ENCODE assay signal across 12 mouse cellular contexts in the genomic region with DNA sequence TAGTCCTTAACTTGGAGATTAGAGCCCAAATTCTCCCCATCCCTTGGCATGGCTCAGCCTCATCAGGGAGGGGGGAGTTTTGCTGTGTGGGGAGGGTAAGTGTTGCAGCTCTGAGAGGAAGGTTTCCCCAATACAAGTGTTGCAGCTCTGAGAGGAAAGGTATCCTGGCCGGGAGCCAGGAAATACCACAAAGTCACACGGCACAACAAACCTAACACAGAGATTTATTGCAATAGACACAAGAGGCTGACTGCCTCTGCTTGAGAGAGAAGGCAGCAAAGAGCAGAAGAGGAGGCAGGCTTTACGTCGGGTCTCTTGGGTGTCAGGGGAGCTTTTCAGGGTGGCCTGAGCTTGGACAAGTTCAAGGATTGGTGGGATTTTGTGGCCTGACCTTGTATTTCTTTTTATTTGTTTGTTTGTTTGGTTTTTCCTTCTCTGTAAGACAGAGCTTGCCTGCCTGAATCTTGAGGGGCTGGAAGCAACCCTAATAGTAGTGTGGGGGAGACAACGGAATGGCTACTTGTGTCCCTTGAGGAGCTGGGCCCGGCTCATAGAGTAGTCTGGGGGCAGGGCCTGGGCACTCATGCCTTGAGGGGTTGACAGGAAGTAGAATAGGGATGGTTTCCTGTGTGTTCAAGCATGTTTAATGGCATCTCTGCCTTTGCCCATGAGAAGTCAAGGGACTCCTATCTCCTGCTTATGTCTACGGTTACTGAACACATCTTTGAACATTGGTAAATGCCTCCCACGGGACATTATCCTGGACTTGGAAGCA.
DNase-seq lines count a peak whose midpoint lies in the region; ATAC-seq lines count a peak whose summit lies in the region.
"Had no signal": no experiment of that assay in that cellular context is flagged by ENCODE, and none has a peak within 500 bp of the region (broad histone marks: within the 10 kb centered on the region; RNA-seq: fewer than 3 reads in every experiment).

No protein-coding gene starts in this region.

- peak; percentile 16 for DNase-seq in retina, embryonic 14.5 days (ENCODE audit: low spot score)
- DNase-seq in retina, postnatal 1 day: no peak
- peak; percentile 72 for DNase-seq in kidney, postnatal 14 days
- DNase-seq in thymus, postnatal 25 days: peak; percentile 30
- no peak for DNase-seq in midbrain, embryonic 11.5 days (ENCODE audit: low spot score, missing footprints)
- DNase-seq in urinary bladder, postnatal 36 days (ENCODE audit: low spot score in 2 of 2): no peak
- no peak for DNase-seq in heart, adult 8-10 months (ENCODE audit: low spot score)
- DNase-seq: gastrocnemius, adult 2 months; left cerebral cortex, postnatal 4 days had no signal

- no peaks in the 10 kb centered on the region for H3K9me3 ChIP-seq in midbrain, embryonic 11.5 days (ENCODE audit: control insufficient read depth, low read length)

- H3K4me2 ChIP-seq in midbrain, embryonic 11.5 days: no peak overlapping the region

- 84% methylated on average over 8 of the region's 8 CpGs for WGBS in midbrain, embryonic 11.5 days

- H3K27ac ChIP-seq in midbrain, embryonic 11.5 days (ENCODE audit: low read depth, low read length): no peak overlapping the region
- H3K27ac ChIP-seq: gastrocnemius, adult 2 months; macrophage had no signal

- H3K27me3 ChIP-seq in midbrain, embryonic 11.5 days (ENCODE audit: control insufficient read depth, insufficient read depth, low read length): no peaks in the 10 kb centered on the region

- H3K36me3 ChIP-seq in midbrain, embryonic 11.5 days (ENCODE audit: control insufficient read depth, insufficient read depth, low read length): no peaks in the 10 kb centered on the region

- H3K4me1 ChIP-seq in midbrain, embryonic 11.5 days (ENCODE audit: control insufficient read depth, insufficient read depth, low read length): no peaks in the 10 kb centered on the region

- ATAC-seq in hematopoietic stem cell, adult 5-6 weeks (replicated peaks in 1 of 2; ENCODE audit: insufficient read depth in 1 of 2, low FRiP score in 2 of 2, low TSS enrichment in 1 of 2, low read depth in 1 of 2, poor library complexity in 2 of 2, severe bottlenecking in 2 of 2): peak; percentile 54 to 70
- ATAC-seq in midbrain, embryonic 11.5 days (ENCODE audit: low FRiP score): no peak
- ATAC-seq: intestine, postnatal 0 days had no signal

- H3K4me3 ChIP-seq in midbrain, embryonic 11.5 days (ENCODE audit: low read depth, low read length): no peak overlapping the region
- H3K4me3 ChIP-seq: gastrocnemius, adult 2 months had no signal

- no peak overlapping the region for H3K9ac ChIP-seq in midbrain, embryonic 11.5 days (ENCODE audit: low read length)

Comparison
In these comparisons a context has a peak if more than half of its experiments do, and no peak if none do; other contexts are left out.
1. DNase-seq: peak in retina, embryonic 14.5 days (single experiment), kidney, postnatal 14 days (single experiment) and thymus, postnatal 25 days (single experiment); none in retina, postnatal 1 day (single experiment), midbrain, embryonic 11.5 days (single experiment), urinary bladder, postnatal 36 days (0 of 2) and heart, adult 8-10 months (single experiment).